Mouse (Mus musculus) heart, embryonic 11.5 days (tissue): ENCODE measurements at regions not wholly inside any gene's neighbourhood (a gene's known extent, or its start where the extent isn't known, plus 50 kb on each side); places are given as distances from the start of the nearest gene placed in this dataset.

Experiments used
- ATAC-seq: fragments of 200-750 bp; cut with Nextera tagmentation; replicated peaks from 2 replicates; pipeline ENCODE4 v1.8.0; 2017; ENCODE audit warnings: moderate library complexity; ENCODE audit not compliant: insufficient number of reproducible peaks, low FRiP score, low TSS enrichment
- H3K27ac ChIP-seq: fragments of 300-500 bp; sonication (generic); 2 replicates; pipeline ENCODE4 v1.5.1; 2014; ENCODE audit warnings: mild to moderate bottlenecking, low read depth, low read length
- H3K27me3 ChIP-seq: fragments of 300-500 bp; sonication (generic); 2 replicates; pipeline ENCODE4 v1.6.1; 2014; ENCODE audit warnings: mild to moderate bottlenecking, low read length, mixed read lengths; ENCODE audit not compliant: control insufficient read depth, insufficient read depth
- H3K36me3 ChIP-seq: fragments of 300-500 bp; sonication (generic); 2 replicates; pipeline ENCODE4 v1.6.1; 2014; ENCODE audit warnings: mild to moderate bottlenecking, low read length, moderate library complexity, mixed read lengths; ENCODE audit not compliant: control insufficient read depth, insufficient read depth
- H3K4me1 ChIP-seq: fragments of 300-500 bp; sonication (generic); 2 replicates; pipeline ENCODE4 v1.6.1; 2014; ENCODE audit warnings: low read length; ENCODE audit not compliant: control insufficient read depth, insufficient read depth
- H3K4me2 ChIP-seq: fragments of 300-500 bp; sonication (generic); 2 replicates; pipeline ENCODE4 v1.6.1; 2014; ENCODE audit warnings: mild to moderate bottlenecking, moderate library complexity
- H3K4me3 ChIP-seq: fragments of 300-500 bp; sonication (generic); 2 replicates; pipeline ENCODE4 v1.5.1; 2014; ENCODE audit warnings: low read depth, low read length
- H3K9ac ChIP-seq: fragments of 300-500 bp; sonication (generic); 2 replicates; pipeline ENCODE4 v1.6.1; 2014; ENCODE audit warnings: mild to moderate bottlenecking, low read depth, low read length, moderate library complexity
- H3K9me3 ChIP-seq: fragments of 300-500 bp; sonication (generic); replicated peaks from 2 replicates; pipeline ENCODE4 v1.6.1; 2016; ENCODE audit warnings: low read length; ENCODE audit not compliant: control insufficient read depth
- WGBS: fragments of 180-500 bp; shearing (Covaris S2); extraction: QIAGEN DNeasy Blood & Tissue Kit; methylation state at CpG from one replicate; pipeline ENCODE4 v1.1.7; 2014; ENCODE audit not compliant: insufficient replicate concordance; 5-methylcytosine and 5-hydroxymethylcytosine counted together

DNA sequence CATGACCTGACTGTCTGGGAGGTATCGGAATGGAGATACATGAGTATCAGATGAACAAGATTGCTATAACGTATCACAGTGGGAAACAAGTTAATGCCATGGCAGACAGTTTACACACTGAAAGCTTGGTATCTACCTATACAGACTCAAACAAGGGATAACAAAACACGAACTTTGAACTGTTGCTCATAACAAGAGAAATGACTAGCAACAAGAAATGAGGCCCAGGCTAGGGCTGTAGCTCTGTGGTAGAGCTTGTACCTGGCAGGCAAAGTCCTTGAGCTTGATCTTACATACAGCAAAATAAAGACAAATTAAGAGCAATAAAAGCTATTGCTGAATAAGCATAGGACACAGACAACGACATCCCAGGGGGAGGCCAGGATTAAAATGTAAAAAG is 172.4 kb upstream of the Pln start:
- ATAC-seq: no peak
- Histone ChIP-seq H3K27me3 (no peaks in the 10 kb centered on the region), H3K36me3 (no peaks in the 10 kb centered on the region), H3K9me3 (no peaks in the 10 kb centered on the region), H3K27ac (no peak overlapping the region), H3K4me3 (no peak overlapping the region), H3K9ac (no peak overlapping the region), H3K4me1 (no peaks in the 10 kb centered on the region), H3K4me2 (no peak overlapping the region)
- 81% methylated on average over 4 of the region's 4 CpGs for WGBS

DNA sequence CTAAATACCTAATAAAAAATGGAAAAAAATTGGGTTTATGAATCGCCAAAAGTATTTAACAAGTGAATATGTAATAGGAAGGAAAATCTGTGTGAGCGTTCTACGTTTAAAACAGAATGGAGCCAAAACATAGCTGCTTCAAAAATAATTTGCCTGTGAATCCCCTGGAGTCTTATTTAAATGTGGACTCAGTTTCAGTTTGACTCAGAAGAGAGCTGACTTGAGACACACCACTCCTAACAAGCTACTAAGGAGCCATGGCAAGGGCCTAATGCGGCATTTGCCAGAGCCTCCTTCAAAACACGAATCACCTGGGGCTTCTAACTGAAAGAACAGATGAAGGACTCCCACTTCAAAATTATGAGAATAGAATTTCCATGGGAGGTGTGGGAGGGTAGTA is 169.7 kb upstream of the Pln start:
- Histone ChIP-seq H3K4me3 (no peak overlapping the region), H3K27ac (no peak overlapping the region), H3K9me3 (no peaks in the 10 kb centered on the region), H3K36me3 (no peaks in the 10 kb centered on the region), H3K9ac (no peak overlapping the region), H3K4me1 (no peaks in the 10 kb centered on the region), H3K4me2 (no peak overlapping the region), H3K27me3 (no peaks in the 10 kb centered on the region)
- WGBS: 90% methylated on average over 5 of the region's 5 CpGs
- ATAC-seq: no peak

DNA sequence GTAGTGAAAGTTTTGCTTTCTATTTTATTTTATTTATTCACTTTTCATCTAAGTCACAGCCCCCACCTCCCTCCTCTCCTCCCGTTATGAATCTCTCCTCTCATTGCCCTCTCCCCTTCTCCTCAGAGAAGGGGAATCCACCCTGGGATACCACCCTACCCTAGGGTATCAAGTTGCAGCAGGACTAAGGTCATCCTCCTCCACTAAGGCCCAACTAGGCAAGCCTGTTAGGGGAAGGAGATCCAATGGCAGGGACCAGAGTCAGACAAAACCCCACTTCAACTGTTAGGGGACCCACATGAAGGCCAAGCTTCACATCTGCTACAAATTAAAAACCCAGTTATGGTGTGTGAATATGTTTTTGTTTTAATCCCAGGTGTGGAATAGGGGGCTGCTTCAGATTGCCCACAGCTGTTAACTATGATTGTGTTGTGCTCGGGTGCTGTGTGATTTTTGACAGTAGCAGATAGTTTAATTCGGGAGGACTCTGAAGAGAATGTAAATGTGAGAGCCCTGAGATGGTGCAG is 163.4 kb upstream of the Pln start:
- no peak overlapping the region for H3K4me2 ChIP-seq
- H3K36me3 ChIP-seq: no peaks in the 10 kb centered on the region
- peaks cover 4% of the 10 kb centered on the region; the same call in 1 of the 2 replicates for H3K4me1 ChIP-seq
- no peak overlapping the region for H3K4me3 ChIP-seq
- no peaks in the 10 kb centered on the region for H3K27me3 ChIP-seq
- 70% methylated on average over 3 of the region's 3 CpGs for WGBS
- no peak for ATAC-seq
- H3K9me3 ChIP-seq: no peaks in the 10 kb centered on the region
- H3K27ac ChIP-seq: no peak overlapping the region
- H3K9ac ChIP-seq: no peak overlapping the region

DNA sequence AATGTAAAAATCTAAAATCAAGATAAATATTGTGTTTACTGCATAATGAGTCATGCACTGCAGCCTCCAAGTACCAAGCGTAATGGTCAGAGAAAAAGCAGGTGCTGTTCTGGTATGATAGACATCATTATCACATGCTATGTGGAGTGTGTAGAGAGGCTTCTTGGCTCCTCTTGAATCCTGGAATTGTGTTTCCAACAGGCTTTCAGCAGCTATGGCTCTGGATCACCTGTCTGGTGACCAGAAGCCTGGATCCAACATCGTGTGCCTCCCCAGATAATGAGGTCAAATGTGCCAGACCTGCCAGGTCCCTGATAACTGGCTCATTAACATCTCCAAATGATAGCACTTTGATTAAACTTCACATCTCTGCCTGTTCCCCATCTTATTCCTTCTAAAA is 161.5 kb upstream of the Pln start:
- H3K4me1 ChIP-seq: peaks cover 8% of the 10 kb centered on the region
- 40% methylated on average over 2 of the region's 2 CpGs for WGBS
- H3K4me2 ChIP-seq: no peak overlapping the region
- ATAC-seq: no peak
- no peak overlapping the region for H3K9ac ChIP-seq
- no peaks in the 10 kb centered on the region for H3K36me3 ChIP-seq
- H3K9me3 ChIP-seq: no peaks in the 10 kb centered on the region
- no peak overlapping the region for H3K27ac ChIP-seq
- no peak overlapping the region for H3K4me3 ChIP-seq
- no peaks in the 10 kb centered on the region for H3K27me3 ChIP-seq

DNA sequence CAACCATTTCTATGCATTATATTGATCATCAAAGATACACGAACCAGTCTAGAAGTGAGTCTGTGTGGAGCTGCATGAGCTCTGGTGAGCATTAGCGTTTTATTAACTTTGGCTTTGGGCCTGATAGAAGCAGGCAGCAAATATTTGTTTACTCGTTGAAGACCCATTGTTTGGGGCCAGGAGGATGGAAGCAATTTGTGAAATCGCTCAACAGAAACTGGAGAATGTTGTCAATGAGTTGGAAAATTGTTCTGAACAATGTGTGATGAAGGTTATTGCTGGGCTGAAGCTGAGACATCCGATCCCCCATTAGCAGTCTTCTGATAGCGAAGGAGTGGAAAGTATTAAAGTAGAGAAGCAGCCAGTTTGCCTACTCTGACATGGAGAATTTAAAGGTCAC is 158.9 kb upstream of the Pln start:
- ATAC-seq: no peak
- Histone ChIP-seq H3K27me3 (no peaks in the 10 kb centered on the region), H3K9me3 (no peaks in the 10 kb centered on the region), H3K9ac (no peak overlapping the region), H3K27ac (peak overlapping the region; percentile 62; the same call in 1 of the 2 replicates), H3K4me2 (no peak overlapping the region), H3K36me3 (no peaks in the 10 kb centered on the region), H3K4me1 (peaks cover 15% of the 10 kb centered on the region), H3K4me3 (no peak overlapping the region)
- WGBS: 67% methylated on average over 6 of the region's 6 CpGs

DNA sequence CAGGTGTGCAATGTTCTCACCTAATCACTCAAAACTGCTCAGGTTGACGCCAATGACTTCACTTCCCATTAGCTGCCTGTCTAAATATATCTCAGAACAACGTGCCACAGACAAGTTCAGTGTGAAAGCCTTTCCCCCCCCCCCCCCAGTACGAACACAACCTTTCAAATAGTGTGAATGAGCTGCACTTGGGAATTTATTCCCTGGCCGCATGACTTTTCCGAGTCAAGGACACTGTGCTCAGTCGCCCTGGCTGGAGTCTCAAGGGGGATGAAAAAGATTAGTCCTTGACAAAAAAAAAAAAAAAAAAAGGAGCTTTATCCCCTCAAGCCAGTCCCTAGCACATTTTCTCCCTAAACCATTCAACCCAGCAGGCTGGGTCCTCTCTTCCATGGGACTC is 158.4 kb upstream of the Pln start:
- H3K36me3 ChIP-seq: no peaks in the 10 kb centered on the region
- ATAC-seq: 0 out of 2 replicates have a peak, but pooled peaks have one; percentile 43
- WGBS: 30% methylated on average over 6 of the region's 6 CpGs
- no peaks in the 10 kb centered on the region for H3K9me3 ChIP-seq
- H3K27ac ChIP-seq: peak overlapping the region; percentile 83
- no peak overlapping the region for H3K4me3 ChIP-seq
- no peaks in the 10 kb centered on the region for H3K27me3 ChIP-seq
- no peak overlapping the region for H3K4me2 ChIP-seq
- H3K9ac ChIP-seq: no peak overlapping the region
- H3K4me1 ChIP-seq: peaks cover 15% of the 10 kb centered on the region

DNA sequence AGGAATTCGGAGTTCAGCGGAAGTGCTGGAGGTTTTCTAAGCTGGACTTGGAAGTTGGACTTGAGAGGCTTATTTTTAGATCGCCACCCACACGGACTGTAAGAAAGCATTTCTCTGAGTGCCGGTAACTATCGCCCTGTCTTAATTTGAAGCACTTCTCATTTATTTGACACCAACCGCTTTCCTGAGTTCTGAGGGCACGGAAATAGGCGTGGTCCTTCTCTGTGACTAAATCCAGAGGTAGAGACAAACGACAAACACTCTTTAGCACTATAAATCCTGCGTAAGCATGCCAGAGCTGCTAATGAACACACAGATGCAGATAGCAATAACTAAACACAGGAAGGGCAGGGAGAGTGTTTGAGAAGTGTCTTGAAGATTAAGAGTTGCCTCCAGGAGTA is 156.7 kb upstream of the Pln start:
- Histone ChIP-seq H3K9me3 (no peaks in the 10 kb centered on the region), H3K9ac (0 out of 2 replicates have a peak overlapping the region, but pooled peaks have one; percentile 28), H3K27me3 (no peaks in the 10 kb centered on the region), H3K4me1 (peaks cover 15% of the 10 kb centered on the region), H3K4me2 (peak overlapping the region; percentile 41), H3K4me3 (no peak overlapping the region), H3K36me3 (no peaks in the 10 kb centered on the region), H3K27ac (peak overlapping the region; percentile 88)
- ATAC-seq: 0 out of 2 replicates have a peak, but pooled peaks have one; percentile 26
- WGBS: 29% methylated on average over 11 of the region's 11 CpGs

DNA sequence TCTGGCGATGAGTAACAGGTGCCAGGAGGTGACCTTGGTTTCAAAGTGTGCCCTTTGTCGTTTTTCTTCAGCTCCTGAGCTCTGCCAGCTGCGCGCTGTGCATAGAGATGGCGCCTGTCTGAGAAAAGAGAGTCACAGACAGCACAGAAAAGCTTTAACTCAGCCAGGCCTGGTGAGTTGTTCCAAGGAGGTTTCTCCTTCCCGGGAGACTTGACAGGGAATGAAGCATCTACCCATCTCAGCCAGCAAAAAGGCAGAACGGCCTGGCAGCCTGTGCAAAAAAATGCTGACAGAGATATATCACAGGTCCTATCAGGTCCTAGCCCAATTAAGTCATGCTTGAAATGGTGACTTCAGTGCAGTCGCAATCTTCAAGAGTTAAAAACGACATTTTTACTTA is 156.1 kb upstream of the Pln start:
- no peaks in the 10 kb centered on the region for H3K36me3 ChIP-seq
- peaks cover 15% of the 10 kb centered on the region for H3K4me1 ChIP-seq
- ATAC-seq: no peak
- peak overlapping the region; percentile 28; the same call in 1 of the 2 replicates for H3K9ac ChIP-seq
- H3K9me3 ChIP-seq: no peaks in the 10 kb centered on the region
- 61% methylated on average over 9 of the region's 9 CpGs for WGBS
- no peak overlapping the region for H3K4me3 ChIP-seq
- H3K27ac ChIP-seq: peak overlapping the region; percentile 88
- H3K4me2 ChIP-seq: no peak overlapping the region
- no peaks in the 10 kb centered on the region for H3K27me3 ChIP-seq

DNA sequence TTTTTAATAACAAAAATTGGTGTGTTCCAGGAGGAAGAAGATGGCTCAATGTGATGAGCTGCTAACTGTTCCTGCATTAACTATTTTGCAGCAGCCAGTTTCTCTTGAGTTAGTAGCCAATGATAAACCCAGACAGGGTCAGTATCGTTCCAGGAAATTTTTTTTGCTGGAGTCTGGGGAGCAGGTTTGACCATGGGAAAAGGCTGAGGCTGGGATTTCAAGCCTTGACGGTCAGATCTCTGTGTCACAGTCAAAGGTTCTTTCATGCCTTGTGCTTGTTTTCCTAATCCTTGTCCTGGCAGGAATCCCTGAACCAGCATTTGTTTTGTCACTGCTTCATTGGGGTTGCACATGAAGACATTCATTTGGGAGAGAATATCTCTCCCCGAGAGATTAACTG is 129.0 kb upstream of the Pln start:
- no peaks in the 10 kb centered on the region for H3K36me3 ChIP-seq

More for the DNA sequence above, 129.0 kb upstream of the Pln start:
- no peaks in the 10 kb centered on the region for H3K9me3 ChIP-seq
- WGBS: 75% methylated on average over 3 of the region's 3 CpGs
- ATAC-seq: no peak
- H3K9ac ChIP-seq: no peak overlapping the region
- no peak overlapping the region for H3K4me3 ChIP-seq
- no peaks in the 10 kb centered on the region for H3K4me1 ChIP-seq
- H3K27me3 ChIP-seq: no peaks in the 10 kb centered on the region
- no peak overlapping the region for H3K27ac ChIP-seq
- no peak overlapping the region for H3K4me2 ChIP-seq
